Mouse (Mus musculus): ENCODE measurements around the gene Ly6g6c.

GRCm38 (mm10) chr17:35083929-35084497, 18.8 kb downstream of the Ly6g6c start:
- no peak for TF ChIP-seq POLR2A (IDR thresholded peaks at IDR 0.05; ENCODE audit: low read depth, low read length)
- no peak for TF ChIP-seq CTCF (IDR thresholded peaks at IDR 0.05; ENCODE audit: extremely low read depth, insufficient read length, insufficient replicate concordance, low read depth, low read length)
